Mouse (Mus musculus) testis, adult 2 months (tissue): ENCODE results near the gene Tmem108. TPM values are rescaled to one million over a fixed set of nuclear protein-coding genes. Genes with fewer than 3 reads are reported as not detected.
A peak's percentile ranks its signal among the peaks of the same experiment; 100 is the strongest.

Source experiments
- H3K27ac ChIP-seq: fragments of 200-500 bp; 2 replicates; pipeline ENCODE4 v1.5.1; 2012; ENCODE audit warnings: low read depth, low read length; ENCODE audit not compliant: control insufficient read depth, insufficient read depth
- H3K27me3 ChIP-seq: fragments of 200-500 bp; 2 replicates; pipeline ENCODE4 v1.6.1; 2012; ENCODE audit warnings: mild to moderate bottlenecking, low read length, moderate library complexity; ENCODE audit not compliant: control insufficient read depth, insufficient read depth
- H3K36me3 ChIP-seq: fragments of 200-500 bp; 2 replicates; pipeline ENCODE4 v1.6.1; 2012; ENCODE audit warnings: mild to moderate bottlenecking, low read length; ENCODE audit not compliant: control insufficient read depth, insufficient read depth
- H3K4me1 ChIP-seq: fragments of 200-500 bp; 2 replicates; pipeline ENCODE4 v1.6.1; 2012; ENCODE audit warnings: low read length; ENCODE audit not compliant: control insufficient read depth, insufficient read depth
- H3K4me3 ChIP-seq: fragments of 200-500 bp; 2 replicates; pipeline ENCODE4 v1.5.1; 2012; ENCODE audit warnings: low read depth, mild to moderate bottlenecking, low read length, moderate library complexity, mixed read lengths; ENCODE audit not compliant: control insufficient read depth
- CTCF ChIP-seq: fragments of 200-500 bp; IDR thresholded peaks from 2 replicates; pipeline ENCODE4 v1.5.1; 2012; ENCODE audit warnings: low read depth, mild to moderate bottlenecking, inconsistent platforms, low read length, moderate library complexity; ENCODE audit not compliant: control insufficient read depth, insufficient read depth, insufficient replicate concordance
- POLR2A ChIP-seq: fragments of 200-500 bp; IDR thresholded peaks from 2 replicates; pipeline ENCODE4 v1.6.1; 2012; ENCODE audit warnings: low read depth, mild to moderate bottlenecking, inconsistent platforms, low read length, moderate library complexity; ENCODE audit not compliant: control insufficient read depth
- polyA plus RNA-seq: library from polyadenylated mRNA; depleted of rRNA; stranded (reverse); fragments of >200 nt; gene quantifications from 2 replicates; pipeline ENCODE4 v1.2.3, GENCODE M21; 2012

Tmem108 gene
- polyA plus RNA-seq, 1 experiment = 4.7 TPM

- H3K27me3 ChIP-seq = no peaks in the 10 kb centered on the region
- no peaks in the 10 kb centered on the region for H3K4me1 ChIP-seq
- H3K36me3 ChIP-seq = no peaks in the 10 kb centered on the region
- TF ChIP-seq POLR2A (no peak), CTCF (no peak)
- H3K27ac ChIP-seq = no peak overlapping the region
- H3K4me3 ChIP-seq = no peak overlapping the region
Measured at GRCm38 (mm10) chr9:103573994-103574750, 187.5 kb downstream of the Tmem108 start.

- no peaks in the 10 kb centered on the region for H3K27me3 ChIP-seq
- TF ChIP-seq POLR2A (no peak), CTCF (no peak)
- H3K27ac ChIP-seq = no peak overlapping the region
- no peaks in the 10 kb centered on the region for H3K4me1 ChIP-seq
- no peak overlapping the region for H3K4me3 ChIP-seq
- H3K36me3 ChIP-seq = no peaks in the 10 kb centered on the region; the same call in 1 of the 2 replicates
Measured at GRCm38 (mm10) chr9:103570158-103570741, 191.4 kb downstream of the Tmem108 start.

- no peak overlapping the region for H3K27ac ChIP-seq
- no peaks in the 10 kb centered on the region for H3K27me3 ChIP-seq
- H3K4me1 ChIP-seq = no peaks in the 10 kb centered on the region
- H3K4me3 ChIP-seq = no peak overlapping the region
- H3K36me3 ChIP-seq = no peaks in the 10 kb centered on the region; the same call in 1 of the 2 replicates
- TF ChIP-seq CTCF = no peak
- no peak for TF ChIP-seq POLR2A
Measured at GRCm38 (mm10) chr9:103568983-103569382, 192.7 kb downstream of the Tmem108 start.

GRCm38 (mm10) chr9:103565186-103565585 is 196.5 kb downstream of the Tmem108 start:
- Histone ChIP-seq H3K4me1 (no peaks in the 10 kb centered on the region; the same call in 1 of the 2 replicates), H3K27me3 (no peaks in the 10 kb centered on the region), H3K4me3 (no peak overlapping the region), H3K36me3 (no peaks in the 10 kb centered on the region; the same call in 1 of the 2 replicates), H3K27ac (no peak overlapping the region)
- TF ChIP-seq POLR2A (no peak), CTCF (no peak)

GRCm38 (mm10) chr9:103563864-103564610 is 197.6 kb downstream of the Tmem108 start:
- H3K4me3 ChIP-seq = no peak overlapping the region
- H3K4me1 ChIP-seq = peaks cover 2% of the 10 kb centered on the region; the same call in 1 of the 2 replicates
- H3K36me3 ChIP-seq = no peaks in the 10 kb centered on the region; the same call in 1 of the 2 replicates
- no peak overlapping the region for H3K27ac ChIP-seq
- TF ChIP-seq POLR2A (no peak), CTCF (no peak)
- no peaks in the 10 kb centered on the region for H3K27me3 ChIP-seq

GRCm38 (mm10) chr9:103562063-103562462 is 199.6 kb downstream of the Tmem108 start:
- no peak for TF ChIP-seq CTCF
- TF ChIP-seq POLR2A = no peak
- Histone ChIP-seq H3K4me1 (peaks cover 5% of the 10 kb centered on the region), H3K4me3 (no peak overlapping the region), H3K27ac (no peak overlapping the region), H3K27me3 (no peaks in the 10 kb centered on the region), H3K36me3 (no peaks in the 10 kb centered on the region; the same call in 1 of the 2 replicates)

GRCm38 (mm10) chr9:103558741-103559140 is 202.9 kb downstream of the Tmem108 start:
- Histone ChIP-seq H3K27ac (no peak overlapping the region), H3K4me1 (peaks cover 9% of the 10 kb centered on the region), H3K4me3 (peak overlapping the region; percentile 53; the same call in 1 of the 2 replicates), H3K27me3 (no peaks in the 10 kb centered on the region), H3K36me3 (no peaks in the 10 kb centered on the region; the same call in 1 of the 2 replicates)
- TF ChIP-seq POLR2A = no peak
- no peak for TF ChIP-seq CTCF
